ENCODE assay signal across 19 mouse cellular contexts in genomic region chr14:32145809-32146511, GRCm38 (mm10). TPM values are rescaled to one million over a fixed set of nuclear protein-coding genes. Genes with fewer than 3 reads are reported as not detected.
DNase-seq lines count a peak whose midpoint lies in the region; ATAC-seq and TF ChIP-seq lines count a peak whose summit lies in the region.
"Had no signal": no experiment of that assay in that cellular context is flagged by ENCODE, and none has a peak within 500 bp of the region (broad histone marks: within the 10 kb centered on the region; RNA-seq: fewer than 3 reads in every experiment).

No protein-coding gene starts in this region.

- ATAC-seq in heart, embryonic 14.5 days (ENCODE audit: insufficient number of reproducible peaks, insufficient read depth, low FRiP score, low read depth) = no peak
- peak; percentile 90 for ATAC-seq in G1E (ENCODE audit: extremely low read depth, insufficient number of reproducible peaks, low FRiP score, poor library complexity, severe bottlenecking)
- ATAC-seq in liver, postnatal 0 days = peak; percentile 98

- TF ChIP-seq EP300 in liver, postnatal 0 days (IDR thresholded peaks at IDR 0.05; ENCODE audit: low read depth) = peak; percentile 99

- H3K36me3 ChIP-seq in heart, embryonic 14.5 days (ENCODE audit: control insufficient read depth, insufficient read depth, low read length) = no peaks in the 10 kb centered on the region
- no peaks in the 10 kb centered on the region for H3K36me3 ChIP-seq in G1E (replicated peaks)
- no peaks in the 10 kb centered on the region for H3K36me3 ChIP-seq in liver, postnatal 0 days (replicated peaks; ENCODE audit: insufficient read depth, low read length)
- H3K36me3 ChIP-seq: embryonic facial prominence, embryonic 15.5 days; neural tube, embryonic 13.5 days had no signal

- H3K4me2 ChIP-seq in heart, embryonic 14.5 days (ENCODE audit: low read length) = peak overlapping the region; percentile 11; the same call in 1 of the 2 replicates
- H3K4me2 ChIP-seq in liver, postnatal 0 days (ENCODE audit: low read depth, low read length) = peak overlapping the region; percentile 49
- H3K4me2 ChIP-seq: embryonic facial prominence, embryonic 15.5 days; neural tube, embryonic 13.5 days had no signal

- DNase-seq in heart, adult 11 months = no peak
- DNase-seq in G1E (ENCODE audit: low spot score) = peak; percentile 56
- peak; percentile 91 for DNase-seq in c-Kit-positive CD71-positive TER-119-positive erythroid progenitor cells, embryonic 14.5 days (ENCODE audit: low spot score)
- peak; percentile 61 for DNase-seq in liver, postnatal 0 days
- no peak for DNase-seq in left cerebral cortex, postnatal 14 days (ENCODE audit: low spot score in 2 of 2)
- DNase-seq in thymus, postnatal 10 days (ENCODE audit: low spot score in 2 of 2) = no peak
- DNase-seq: adrenal gland, postnatal 10 days; cerebellum, adult 8-10 months; lung, adult 2 months; midbrain, embryonic 14.5 days; right cerebral cortex, adult 18-20 months had no signal

- WGBS in heart, embryonic 14.5 days = 33% methylated on average over 7 of the region's 7 CpGs
- WGBS in liver, postnatal 0 days (ENCODE audit: insufficient replicate concordance) = 40% methylated on average over 7 of the region's 7 CpGs

- H3K4me3 ChIP-seq in heart, embryonic 14.5 days (ENCODE audit: control insufficient read depth in 1 of 2, insufficient read depth in 1 of 2, low read depth in 1 of 2, low read length in 2 of 2) = no peak overlapping the region
- peak overlapping the region; percentile 68 for H3K4me3 ChIP-seq in G1E (ENCODE audit: low read depth, low read length)
- peak overlapping the region; percentile 41 for H3K4me3 ChIP-seq in liver, postnatal 0 days (ENCODE audit: low read depth, low read length)
- H3K4me3 ChIP-seq: embryonic facial prominence, embryonic 15.5 days; neural tube, embryonic 13.5 days had no signal

- H3K27ac ChIP-seq in heart, embryonic 14.5 days (replicated peaks in 1 of 2; ENCODE audit: control insufficient read depth in 1 of 2, insufficient read depth in 1 of 2, low read depth in 2 of 2, low read length in 2 of 2) = peak overlapping the region; percentile 9; a peak in 1 of 4 replicates
- peak overlapping the region; percentile 88 for H3K27ac ChIP-seq in liver, postnatal 0 days (ENCODE audit: low read depth)
- H3K27ac ChIP-seq: embryonic facial prominence, embryonic 15.5 days; neural tube, embryonic 13.5 days had no signal

- H3K9me3 ChIP-seq in heart, embryonic 14.5 days (ENCODE audit: control insufficient read depth, low read length) = no peaks in the 10 kb centered on the region; the same call in 1 of the 2 replicates
- H3K9me3 ChIP-seq in G1E (replicated peaks) = peaks cover 5% of the 10 kb centered on the region
- H3K9me3 ChIP-seq in liver, postnatal 0 days (ENCODE audit: low read length) = peaks cover 6% of the 10 kb centered on the region
- H3K9me3 ChIP-seq: embryonic facial prominence, embryonic 15.5 days had no signal

- H3K9ac ChIP-seq in heart, embryonic 14.5 days (ENCODE audit: low read length) = no peak overlapping the region
- peak overlapping the region; percentile 53 for H3K9ac ChIP-seq in liver, postnatal 0 days (replicated peaks)
- H3K9ac ChIP-seq: embryonic facial prominence, embryonic 15.5 days; neural tube, embryonic 13.5 days had no signal

- no peaks in the 10 kb centered on the region for H3K27me3 ChIP-seq in heart, embryonic 14.5 days (ENCODE audit: control insufficient read depth, insufficient read depth, low read length)
- peaks cover 2% of the 10 kb centered on the region; the same call in 1 of the 2 replicates for H3K27me3 ChIP-seq in G1E (ENCODE audit: insufficient read depth, low read length)
- H3K27me3 ChIP-seq in liver, postnatal 0 days (ENCODE audit: insufficient read depth, low read length) = no peaks in the 10 kb centered on the region
- H3K27me3 ChIP-seq: embryonic facial prominence, embryonic 15.5 days; neural tube, embryonic 13.5 days had no signal

- intact Hi-C loops in left cerebral cortex, postnatal 14 days (cut with DNase I) = no loop called here

- no peaks in the 10 kb centered on the region for H3K4me1 ChIP-seq in heart, embryonic 14.5 days (ENCODE audit: control insufficient read depth in 2 of 2, insufficient read depth in 2 of 2, low read length in 2 of 2)
- H3K4me1 ChIP-seq in G1E (ENCODE audit: insufficient read depth, low read depth, low read length) = peaks cover 34% of the 10 kb centered on the region
- H3K4me1 ChIP-seq in liver, postnatal 0 days (ENCODE audit: insufficient read depth) = no peaks in the 10 kb centered on the region; the same call in 1 of the 2 replicates
- H3K4me1 ChIP-seq: embryonic facial prominence, embryonic 15.5 days; neural tube, embryonic 13.5 days had no signal

- no peak for TF ChIP-seq CTCF in G1E (IDR thresholded peaks at IDR 0.05; ENCODE audit: low read depth, low read length)
- no peak for TF ChIP-seq CTCF in liver, postnatal 0 days (IDR thresholded peaks at IDR 0.05; ENCODE audit: low read depth)

RNA-seq across cellular contexts. Expression of gene Msmb, which starts 4.1 kb away (rescaled TPM):
- polyA plus RNA-seq in heart, embryonic 14.5 days (2014; fragmentation: Nextera tagmentation; extraction: Ambion mirVana) = 0.55 TPM in 1 of 2 replicates, not detected in the other
- total RNA-seq in G1E (2014; fragmentation: Nextera tagmentation) (2.1 TPM in 1 of 2 replicates, not detected in the other), G1E (2017) (0.41 and 0.44 TPM in 2 replicates)
- polyA plus RNA-seq in G1E (2012) = not detected in 2 replicates
- polyA plus RNA-seq in liver, postnatal 0 days (2015; fragmentation: Nextera tagmentation; extraction: Ambion mirVana) = 0.22 and 0.44 TPM in 2 replicates
- total RNA-seq in left cerebral cortex, postnatal 14 days (2021) = not detected
- total RNA-seq: adrenal gland, postnatal 10 days; left cerebral cortex, adult 8-10 months had no signal
- polyA plus RNA-seq: embryonic facial prominence, embryonic 15.5 days; frontal cortex, adult 2 months; heart, postnatal 0 days; intestine, embryonic 14.5 days; lung, adult 2 months; midbrain, embryonic 14.5 days; neural tube, embryonic 13.5 days; testis, adult 2 months had no signal

RNA-seq across cellular contexts. Expression of gene Ncoa4, which starts 13.7 kb away (rescaled TPM):
- polyA plus RNA-seq in heart, embryonic 14.5 days (2014; fragmentation: Nextera tagmentation; extraction: Ambion mirVana) = 124 and 147 TPM in 2 replicates
- 197 and 228 TPM in 2 replicates for total RNA-seq in G1E (2014; fragmentation: Nextera tagmentation)
- total RNA-seq in G1E (2017) = 256 and 288 TPM in 2 replicates
- polyA plus RNA-seq in G1E (2012) = 6.6 and 6.8 TPM in 2 replicates
- polyA plus RNA-seq in liver, postnatal 0 days (2015; fragmentation: Nextera tagmentation; extraction: Ambion mirVana) = 126 and 141 TPM in 2 replicates
- 100 to 1,000 TPM; 123 to 136 TPM for total RNA-seq in left cerebral cortex, postnatal 14 days (2021)

RNA-seq across cellular contexts. Expression of gene Timm23, which starts 55.7 kb away (rescaled TPM):
- 317 and 326 TPM in 2 replicates for polyA plus RNA-seq in heart, embryonic 14.5 days (2014; fragmentation: Nextera tagmentation; extraction: Ambion mirVana)
- total RNA-seq in G1E (2014; fragmentation: Nextera tagmentation) = 349 and 453 TPM in 2 replicates
- total RNA-seq in G1E (2017) = 229 and 240 TPM in 2 replicates
- polyA plus RNA-seq in G1E (2012) = 468 and 573 TPM in 2 replicates
- 211 and 219 TPM in 2 replicates for polyA plus RNA-seq in liver, postnatal 0 days (2015; fragmentation: Nextera tagmentation; extraction: Ambion mirVana)
- 10 to 100 TPM; 66.5 to 71.5 TPM for total RNA-seq in left cerebral cortex, postnatal 14 days (2021)

RNA-seq across cellular contexts. Expression of gene Parg, which starts 55.8 kb away (rescaled TPM):
- 30.2 and 34.6 TPM in 2 replicates for polyA plus RNA-seq in heart, embryonic 14.5 days (2014; fragmentation: Nextera tagmentation; extraction: Ambion mirVana)
- total RNA-seq in G1E (2014; fragmentation: Nextera tagmentation) = 74.7 and 97.6 TPM in 2 replicates
- total RNA-seq in G1E (2017) = 105 and 123 TPM in 2 replicates
- 33.1 and 33.9 TPM in 2 replicates for polyA plus RNA-seq in G1E (2012)
- 7.0 and 7.4 TPM in 2 replicates for polyA plus RNA-seq in liver, postnatal 0 days (2015; fragmentation: Nextera tagmentation; extraction: Ambion mirVana)
- 10 to 100 TPM; 35.7 to 44.0 TPM for total RNA-seq in left cerebral cortex, postnatal 14 days (2021)

Comparison
In these comparisons a context has a peak if more than half of its experiments do, and no peak if none do; other contexts are left out.
1. H3K4me3 ChIP-seq: peak in G1E (single experiment) and liver, postnatal 0 days (single experiment); none in heart, embryonic 14.5 days (0 of 2).
2. DNase-seq: peak in G1E (single experiment), c-Kit-positive CD71-positive TER-119-positive erythroid progenitor cells, embryonic 14.5 days (single experiment) and liver, postnatal 0 days (single experiment); none in heart, adult 11 months (single experiment), left cerebral cortex, postnatal 14 days (0 of 2) and thymus, postnatal 10 days (0 of 2).
3. RNA of gene Ncoa4, which starts 13.7 kb away (polyA plus RNA-seq): 126 to 141 TPM in liver, postnatal 0 days and 124 to 147 TPM in heart, embryonic 14.5 days; 6.6 to 6.8 TPM in G1E; every median in the first group is over 10 times any median in the second.